Mouse (Mus musculus) adrenal gland, postnatal 10 days (tissue): Measurements from ENCODE around the gene Dennd1a. TPM values are rescaled to one million over a fixed set of nuclear protein-coding genes. Genes with fewer than 3 reads are reported as not detected.

Experiments used
- DNase-seq: peaks from one replicate; pipeline ENCODE4 v3.0.0; 2021; ENCODE audit warnings: mixed read lengths
- total RNA-seq, 2 experiments: library from RNA; stranded (reverse); gene quantifications; 2 replicates each; pipeline ENCODE4 v1.2.3; 2021

Dennd1a gene
- total RNA-seq, 2 experiments from 2014 or later: 16.7 to 25.0 TPM

GRCm38 (mm10) chr2:37879697-37880096 is 407.5 kb downstream of the Dennd1a start:
- no peak for DNase-seq

GRCm38 (mm10) chr2:37872791-37873190 is 414.4 kb downstream of the Dennd1a start:
- no peak for DNase-seq

- DNase-seq: peak; percentile 15
These were observed 417.6 kb downstream of the Dennd1a start for GRCm38 (mm10) chr2:37869628-37870027.

- no peak for DNase-seq
These were observed 419.8 kb downstream of the Dennd1a start for GRCm38 (mm10) chr2:37867387-37867786.

GRCm38 (mm10) chr2:37857472-37857871 is 429.7 kb downstream of the Dennd1a start:
- DNase-seq: no peak

GRCm38 (mm10) chr2:37856955-37857354 is 430.2 kb downstream of the Dennd1a start:
- DNase-seq: no peak

- DNase-seq: no peak
These were observed 432.0 kb downstream of the Dennd1a start for GRCm38 (mm10) chr2:37855226-37855625.

- no peak for DNase-seq
These were observed 433.2 kb downstream of the Dennd1a start for GRCm38 (mm10) chr2:37853878-37854435.

- DNase-seq: no peak
These were observed 436.6 kb downstream of the Dennd1a start for GRCm38 (mm10) chr2:37850626-37851025.

- no peak for DNase-seq
These were observed 437.8 kb downstream of the Dennd1a start for GRCm38 (mm10) chr2:37849357-37849756.

GRCm38 (mm10) chr2:37842719-37843118 is 444.5 kb downstream of the Dennd1a start:
- DNase-seq: no peak

- DNase-seq: no peak
These were observed 445.0 kb downstream of the Dennd1a start for GRCm38 (mm10) chr2:37842151-37842569.

GRCm38 (mm10) chr2:37839922-37840321 is 447.3 kb downstream of the Dennd1a start:
- DNase-seq: no peak

- DNase-seq: no peak
These were observed 448.8 kb downstream of the Dennd1a start for GRCm38 (mm10) chr2:37838202-37838984.

GRCm38 (mm10) chr2:37837542-37837941 is 449.6 kb downstream of the Dennd1a start:
- DNase-seq: no peak

- DNase-seq: no peak
These were observed 450.3 kb downstream of the Dennd1a start for GRCm38 (mm10) chr2:37836926-37837325.

- DNase-seq: no peak
These were observed 454.9 kb downstream of the Dennd1a start for GRCm38 (mm10) chr2:37832253-37832652.

- DNase-seq: no peak
These were observed 457.4 kb downstream of the Dennd1a start for GRCm38 (mm10) chr2:37829758-37830275.

GRCm38 (mm10) chr2:37823826-37824225 is 463.4 kb downstream of the Dennd1a start:
- no peak for DNase-seq

GRCm38 (mm10) chr2:37822122-37822521 is 465.1 kb downstream of the Dennd1a start:
- DNase-seq: no peak

GRCm38 (mm10) chr2:37819526-37820152 is 467.6 kb downstream of the Dennd1a start:
- DNase-seq: no peak

GRCm38 (mm10) chr2:37818761-37819525 is 468.2 kb downstream of the Dennd1a start:
- DNase-seq: no peak
